ENCODE assay signal across 10 mouse cellular contexts in genomic region chr2:122102070-122102469, GRCm38 (mm10). TPM values are rescaled to one million over a fixed set of nuclear protein-coding genes. Genes with fewer than 3 reads are reported as not detected.
DNase-seq lines count a peak whose midpoint lies in the region; ATAC-seq and TF ChIP-seq lines count a peak whose summit lies in the region.
"Had no signal": no experiment of that assay in that cellular context is flagged by ENCODE, and none has a peak within 500 bp of the region (broad histone marks: within the 10 kb centered on the region; RNA-seq: fewer than 3 reads in every experiment).

No protein-coding gene starts in this region.

- TF ChIP-seq CTCF in layer of hippocampus, adult 2 months (conservative IDR thresholded peaks at IDR 0.05), result peak; percentile 67
- peak; percentile 62 for TF ChIP-seq CTCF in Patski (IDR thresholded peaks at IDR 0.05)

- CTCF ChIA-PET in Patski (lab: Charles Lee), result interaction anchor here (1.3 to 1.8 kb wide), 2 partner anchors 9 to 12 kb away, joined by 4 to 5 read pairs; no protein-coding TSS in a partner anchor

- intact Hi-C loops in left cerebral cortex, postnatal 4 days (cut with DNase I), result no loop called here

- no peak for DNase-seq in layer of hippocampus, adult 2 months (ENCODE audit: low spot score in 2 of 2)
- DNase-seq in layer of hippocampus, postnatal 10 days (ENCODE audit: low spot score in 2 of 2), result no peak
- no peak for DNase-seq in Patski (ENCODE audit: low read depth, low spot score)
- peak; percentile 59 for DNase-seq in induced T-regulatory cell, adult 2 months (ENCODE audit: low read depth)
- no peak for DNase-seq in heart, adult 11 months
- DNase-seq in frontal cortex, postnatal 10 days (ENCODE audit: low spot score in 2 of 2), result no peak
- DNase-seq in left cerebral cortex, postnatal 4 days, result no peak

- no peak overlapping the region for H3K4me3 ChIP-seq in layer of hippocampus, adult 2 months

- H3K27me3 ChIP-seq in Patski, result no peaks in the 10 kb centered on the region

- POLR2A ChIA-PET in Patski (lab: Charles Lee), result no interaction called here

- peak; percentile 44 for ATAC-seq in Patski
- peak; percentile 61; the same call in 1 of the 2 replicates for ATAC-seq in neutrophil, adult 5-6 weeks (ENCODE audit: extremely low read depth, insufficient number of reproducible peaks, low FRiP score, poor library complexity, severe bottlenecking)

- in situ Hi-C loops in Patski (cut with MboI; ENCODE audit: low pct_unique_long_range_greater_than_20kb), result no loop called here

- H3K27ac ChIP-seq in layer of hippocampus, adult 2 months, result no peak overlapping the region
- H3K27ac ChIP-seq: macrophage had no signal

RNA-seq across cellular contexts. Expression of gene Spg11, which starts 16.1 kb away (rescaled TPM):
- 10 to 100 TPM; 15.5 to 17.1 TPM for total RNA-seq in layer of hippocampus, adult 2 months (2021)
- 10 to 100 TPM; 18.6 to 20.1 TPM for total RNA-seq in layer of hippocampus, postnatal 10 days (2021)
- 17.0 TPM for polyA plus RNA-seq in Patski (2021)
- total RNA-seq in neutrophil, adult 5-6 weeks (2017), result 26.4 and 30.3 TPM in 2 replicates
- total RNA-seq in left cerebral cortex, postnatal 4 days (2021), result 10 to 100 TPM; 23.3 to 23.7 TPM

RNA-seq across cellular contexts. Expression of gene B2m, which starts 45.4 kb away (rescaled TPM):
- 100 to 1,000 TPM in 1 of 2 experiments, 10 to 100 TPM in 1; 98.0 to 115 TPM for total RNA-seq in layer of hippocampus, adult 2 months (2021)
- 10 to 100 TPM; 71.5 to 82.4 TPM for total RNA-seq in layer of hippocampus, postnatal 10 days (2021)
- polyA plus RNA-seq in Patski (2021), result 598 TPM
- 2,529 and 2,921 TPM in 2 replicates for total RNA-seq in neutrophil, adult 5-6 weeks (2017)
- total RNA-seq in left cerebral cortex, postnatal 4 days (2021), result 10 to 100 TPM; 38.3 to 42.6 TPM

RNA-seq across cellular contexts. Expression of gene Trim69, which starts 58.4 kb away (rescaled TPM):
- not detected for total RNA-seq in layer of hippocampus, adult 2 months (2021)
- total RNA-seq in layer of hippocampus, postnatal 10 days (2021), result not detected
- 0.14 TPM for polyA plus RNA-seq in Patski (2021)
- not detected in 2 replicates for total RNA-seq in neutrophil, adult 5-6 weeks (2017)
- total RNA-seq in left cerebral cortex, postnatal 4 days (2021), result not detected
- polyA plus RNA-seq: heart, embryonic 16.5 days had no signal

Comparison
In these comparisons a context has a peak if more than half of its experiments do, and no peak if none do; other contexts are left out.
1. RNA of gene B2m, which starts 45.4 kb away (total RNA-seq): 2,529 to 2,921 TPM in neutrophil, adult 5-6 weeks; 98.0 to 115 TPM in layer of hippocampus, adult 2 months, 71.5 to 82.4 TPM in layer of hippocampus, postnatal 10 days and 38.3 to 42.6 TPM in left cerebral cortex, postnatal 4 days; every median in the first group is over 10 times any median in the second.